Mouse (Mus musculus): ENCODE data around the gene Prrg3.
"Not testable (repeated sequence)": the region's sequence is repeated elsewhere in the genome, so short reads cannot be mapped to it uniquely, and the experiment has no call there.

Prrg3 gene

DNA sequence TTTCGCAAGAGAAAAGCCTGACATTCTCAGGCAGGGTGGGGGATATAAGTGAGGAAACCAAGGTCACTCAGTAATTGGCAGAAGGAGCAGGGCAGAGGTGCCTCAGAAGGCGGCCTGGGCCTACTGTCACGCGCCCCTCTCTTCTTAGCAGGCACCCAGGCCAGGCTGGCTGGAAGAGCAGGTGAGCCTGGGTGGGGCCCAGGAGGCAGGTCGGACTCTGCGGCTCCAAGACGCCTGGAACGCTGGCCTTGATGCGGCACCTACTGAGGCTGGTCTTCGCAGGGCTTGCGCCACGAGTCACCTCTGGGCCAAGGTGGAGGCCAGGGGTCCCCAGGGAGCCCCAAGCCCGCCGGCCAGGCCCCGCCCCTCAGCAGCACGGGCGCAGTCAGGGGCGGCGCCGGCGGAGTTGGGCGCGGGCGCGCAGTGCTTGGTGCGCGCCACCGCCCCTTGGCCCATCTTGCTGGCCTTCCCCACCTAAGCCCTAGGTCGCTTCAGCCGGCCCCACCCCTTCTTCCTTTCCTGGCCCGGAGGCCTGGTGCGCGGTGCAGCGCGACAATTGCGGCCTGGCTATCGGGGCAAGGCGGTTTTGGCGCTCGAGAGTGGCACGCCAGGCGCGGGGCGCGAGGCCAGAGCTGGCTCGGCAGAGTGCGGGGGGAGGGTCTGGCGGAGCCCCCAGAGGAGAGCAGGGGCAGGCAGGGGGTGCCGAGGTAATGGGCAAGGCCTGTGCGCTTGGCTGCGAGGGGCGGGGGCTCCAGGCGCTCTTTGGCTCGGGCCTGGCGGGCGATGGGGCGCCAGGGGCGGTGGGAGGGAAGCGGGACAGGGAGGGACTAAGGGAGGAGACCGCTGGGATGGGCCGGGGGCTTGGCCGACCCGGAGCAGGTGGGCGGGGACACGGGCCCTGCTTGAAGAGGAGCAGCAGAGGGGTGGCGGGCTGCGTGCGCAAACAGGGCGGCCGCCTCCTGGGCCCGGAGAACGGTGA lies at the start of gene Prrg3:
Gene Prrg3, plus strand, starts transcription at position 552 of the 979 bp plus-strand sequence.
- no peak for DNase-seq (ENCODE audit: low read depth, low spot score)

DNA sequence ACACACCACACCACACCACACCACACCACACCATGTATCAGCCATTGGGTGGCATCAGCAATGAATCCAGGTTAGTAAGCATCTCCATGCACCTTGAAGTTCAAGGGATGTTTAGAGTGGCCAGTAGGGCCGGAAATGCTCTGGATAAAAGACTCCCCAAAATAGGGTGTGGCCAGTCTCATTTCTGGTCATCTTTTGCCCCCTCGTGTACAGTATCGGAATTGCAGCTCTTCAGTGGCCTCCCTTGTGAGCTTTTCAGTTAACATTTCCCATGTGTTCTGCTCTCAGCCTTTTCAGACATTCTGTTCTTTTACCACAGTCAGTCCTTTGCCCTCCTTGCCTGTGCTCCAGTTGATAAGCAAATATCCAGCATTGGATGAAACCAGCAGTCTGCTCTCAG lies 15.8 kb upstream of the Prrg3 start:
- peak; percentile 43 for DNase-seq (ENCODE audit: low read depth, low spot score)

DNA sequence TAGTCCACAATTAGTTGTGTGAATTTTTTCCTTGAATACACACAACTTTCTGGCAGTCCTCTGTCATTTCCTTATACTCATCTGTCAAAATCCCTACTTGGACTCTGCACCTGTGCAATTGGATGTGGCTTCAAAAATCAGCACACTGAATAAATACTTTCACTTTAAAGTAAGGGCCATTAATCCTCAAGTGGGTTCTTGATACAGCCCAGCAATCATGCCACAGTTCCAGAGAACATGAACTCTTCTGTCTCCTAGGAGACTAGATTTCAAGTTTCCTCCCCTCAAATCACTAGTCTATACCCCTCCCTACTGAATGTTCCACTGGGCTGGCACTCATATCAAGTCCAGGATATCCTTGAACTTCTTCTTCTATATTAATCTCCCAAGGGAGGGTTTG lies 4.1 kb upstream of the Prrg3 start:
- DNase-seq (ENCODE audit: low read depth, low spot score): no peak

DNA sequence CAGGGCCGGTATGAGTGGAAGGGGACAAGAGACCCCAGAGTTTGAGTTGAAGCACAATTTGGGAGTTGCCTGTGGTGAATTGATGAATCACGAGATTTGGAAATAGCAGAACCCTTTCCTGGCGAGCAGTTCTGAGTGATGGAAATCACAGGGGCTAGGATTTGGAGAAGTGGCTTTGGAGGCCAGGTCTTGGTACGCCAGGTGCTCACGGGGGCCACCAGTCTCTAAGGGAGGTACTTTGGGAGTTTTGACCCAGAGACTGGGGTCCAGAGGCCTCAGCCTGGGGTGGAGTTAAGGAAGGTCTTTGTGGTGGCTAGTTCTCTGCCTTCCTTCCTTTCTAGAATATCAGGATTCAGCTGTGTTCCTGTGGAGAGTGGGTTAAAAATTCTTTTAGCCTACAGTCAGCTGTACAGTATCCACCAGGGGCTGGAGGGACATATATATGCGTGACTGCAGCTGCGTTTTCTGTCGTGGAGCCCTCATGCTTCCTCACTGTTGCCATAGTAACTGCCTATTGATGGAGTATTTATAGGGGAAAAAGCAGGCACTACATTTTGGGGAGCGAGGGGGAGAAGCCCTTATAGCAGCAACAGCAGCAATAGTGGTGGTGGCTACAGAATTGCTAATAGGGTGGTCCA lies 970 bp downstream of the Prrg3 start:
- no peak for DNase-seq (ENCODE audit: low read depth, low spot score)

DNA sequence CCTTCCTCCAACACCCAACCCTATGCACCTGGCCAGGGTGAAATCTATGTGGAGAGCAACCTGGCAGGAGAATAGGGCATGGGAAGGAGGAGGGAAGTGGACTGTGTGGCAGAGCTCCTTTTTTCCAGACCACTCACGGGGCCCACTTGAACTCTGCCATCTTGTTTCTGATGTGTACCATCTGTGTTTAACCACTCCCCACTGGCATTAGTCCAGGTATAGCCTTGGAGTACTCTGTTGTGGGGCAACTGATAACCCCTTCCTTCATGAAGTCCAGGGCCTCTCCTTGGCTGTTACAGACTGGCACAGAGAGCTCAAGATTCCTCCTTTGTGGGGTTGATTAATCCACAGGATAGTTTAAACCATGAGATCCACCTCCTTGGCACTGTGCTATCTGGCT lies 5.8 kb downstream of the Prrg3 start:
- DNase-seq (ENCODE audit: low read depth, low spot score): no peak

DNA sequence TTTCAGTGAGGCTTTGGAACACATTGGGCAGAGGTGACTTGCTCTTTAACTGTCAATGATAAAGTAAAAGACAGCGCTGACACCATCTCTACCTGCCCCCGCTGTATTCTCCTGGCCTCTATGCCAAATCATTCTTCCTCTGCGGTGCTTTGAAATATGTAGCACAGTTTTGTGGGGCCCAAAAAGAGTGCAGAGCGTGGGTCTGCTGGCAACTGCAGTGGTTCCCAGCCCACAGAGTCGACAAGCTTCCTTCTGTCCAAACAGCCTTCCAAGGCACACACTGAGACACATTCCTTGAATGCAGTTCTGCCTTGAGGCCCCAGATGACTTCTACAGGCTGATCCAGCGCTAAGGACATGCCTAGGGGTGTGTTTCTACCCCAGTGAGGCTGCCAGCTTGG lies 6.4 kb downstream of the Prrg3 start:
- DNase-seq (ENCODE audit: low read depth, low spot score): no peak

DNA sequence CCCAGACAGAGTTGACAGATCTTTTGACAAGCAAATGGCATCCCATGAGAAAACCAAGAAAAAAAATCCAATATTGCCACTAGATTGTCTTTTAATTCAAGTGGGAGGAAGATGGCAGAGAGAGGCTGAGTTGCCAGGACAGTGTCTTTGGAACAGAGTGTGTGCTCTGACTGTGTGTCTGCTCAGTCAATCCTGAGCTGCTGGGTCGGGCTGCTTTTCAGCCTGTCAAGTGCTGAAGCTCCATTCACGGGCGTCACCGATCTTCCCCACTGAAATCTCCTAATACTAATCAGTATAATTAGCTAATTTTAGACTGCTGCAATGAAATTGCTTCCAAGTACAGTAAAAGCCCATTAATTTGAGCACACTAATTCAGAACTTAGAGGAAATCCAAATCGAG lies 8.9 kb downstream of the Prrg3 start:
- no peak for DNase-seq (ENCODE audit: low read depth, low spot score)

DNA sequence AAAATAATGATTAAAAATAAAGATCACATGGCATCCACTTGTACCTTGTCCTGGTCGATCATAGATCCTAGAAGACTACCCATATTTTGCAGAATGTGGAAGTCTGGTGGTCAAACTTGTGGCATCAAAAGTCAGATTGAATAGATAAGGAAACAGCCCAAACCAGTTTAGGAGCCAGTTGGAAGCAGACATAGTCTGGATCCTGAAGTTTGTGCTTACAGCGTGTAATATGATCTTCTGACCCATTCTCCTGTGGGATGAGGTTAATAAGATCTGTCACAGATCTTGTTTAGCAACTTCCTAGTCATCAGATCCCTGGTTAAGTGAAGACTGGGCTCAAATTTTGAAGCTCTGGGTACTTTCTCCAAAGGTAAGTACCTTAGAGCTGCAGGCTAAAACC lies 10.3 kb downstream of the Prrg3 start, which contains the start of gene Fate1:
Gene Fate1, plus strand, starts transcription at position 301 of the 400 bp plus-strand sequence.
- DNase-seq (ENCODE audit: low read depth, low spot score): no peak

DNA sequence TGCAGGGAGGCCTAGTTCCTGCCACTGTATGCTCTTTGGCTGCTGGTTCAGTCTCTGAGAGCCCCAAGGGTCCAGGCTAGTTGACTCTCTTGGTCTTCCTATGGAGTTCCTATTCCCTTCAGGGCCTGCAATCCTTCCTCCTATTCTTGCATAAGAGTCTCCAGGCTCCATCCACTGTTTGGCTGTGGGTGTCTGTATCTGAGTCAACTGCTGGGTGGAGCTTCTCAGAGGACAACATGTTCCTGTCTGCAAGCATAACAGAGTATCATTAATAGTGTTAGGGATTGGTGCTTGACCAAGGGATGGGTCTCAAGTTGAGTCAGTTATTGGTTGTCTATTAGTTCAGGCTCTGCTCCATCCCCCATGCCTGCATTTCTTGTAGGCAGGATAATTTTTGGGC lies 15.3 kb downstream of the Prrg3 start:
- DNase-seq (ENCODE audit: low read depth, low spot score): not testable (repeated sequence)

DNA sequence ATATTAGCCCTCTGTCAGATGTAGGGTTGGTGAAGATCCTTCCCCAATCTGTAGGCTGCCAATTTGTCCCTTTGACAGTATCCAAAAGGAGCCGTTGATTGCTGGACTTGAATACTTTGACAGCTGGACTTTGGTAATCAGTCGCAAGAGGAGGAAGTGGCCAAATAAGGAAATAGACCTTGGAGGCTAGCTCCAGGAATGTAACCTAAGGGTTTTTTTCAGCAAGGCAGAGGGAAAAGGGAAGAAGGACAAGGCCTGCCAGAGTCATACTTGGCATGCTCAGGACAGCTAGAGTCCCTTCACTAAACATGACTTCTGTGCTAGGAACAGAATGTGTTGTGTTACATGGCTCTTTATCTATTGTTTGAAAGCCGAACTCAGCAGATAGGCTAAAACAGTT lies 18.0 kb downstream of the Prrg3 start:
- DNase-seq (ENCODE audit: low read depth, low spot score): no peak

DNA sequence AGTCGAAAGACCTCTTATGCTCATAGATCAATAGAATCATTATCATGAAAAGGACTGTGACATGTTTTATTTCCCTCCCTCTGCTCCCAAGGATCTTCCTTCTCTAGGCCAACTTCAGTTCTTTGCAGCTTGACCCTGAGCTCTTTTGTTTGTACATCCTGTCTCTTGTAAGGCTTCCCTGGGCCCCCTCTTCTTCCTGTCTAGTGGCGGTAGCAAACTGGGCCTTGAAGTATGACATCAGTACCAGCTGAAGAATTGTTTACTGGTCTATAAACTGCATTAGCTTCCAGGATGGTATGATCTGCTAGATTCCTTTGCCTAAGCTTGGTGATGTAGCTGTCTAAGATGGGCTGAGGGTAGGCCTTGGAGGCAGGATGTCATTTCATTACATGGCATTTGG lies 18.9 kb downstream of the Prrg3 start:
- DNase-seq (ENCODE audit: low read depth, low spot score): no peak

DNA sequence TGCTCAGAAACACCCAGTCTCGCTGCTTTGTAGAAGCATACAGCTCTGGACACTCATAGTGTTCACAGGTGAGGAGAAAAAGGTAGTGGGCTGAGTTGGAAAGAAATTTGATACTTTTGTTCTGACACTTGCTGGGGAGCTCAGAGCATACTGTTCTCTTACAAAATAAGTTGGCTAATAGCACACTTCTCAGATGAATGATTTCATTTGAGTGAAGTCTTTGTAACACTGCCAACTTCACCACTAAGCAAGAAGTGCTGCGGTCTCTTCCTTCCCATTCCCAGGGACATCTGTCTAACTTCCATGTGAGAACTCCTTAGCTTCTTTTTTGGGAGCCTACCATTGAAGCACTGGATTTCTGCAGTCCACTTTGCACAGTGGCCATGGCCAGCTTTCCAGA lies 20.8 kb downstream of the Prrg3 start:
- peak; percentile 1 for DNase-seq (ENCODE audit: low read depth, low spot score)

DNA sequence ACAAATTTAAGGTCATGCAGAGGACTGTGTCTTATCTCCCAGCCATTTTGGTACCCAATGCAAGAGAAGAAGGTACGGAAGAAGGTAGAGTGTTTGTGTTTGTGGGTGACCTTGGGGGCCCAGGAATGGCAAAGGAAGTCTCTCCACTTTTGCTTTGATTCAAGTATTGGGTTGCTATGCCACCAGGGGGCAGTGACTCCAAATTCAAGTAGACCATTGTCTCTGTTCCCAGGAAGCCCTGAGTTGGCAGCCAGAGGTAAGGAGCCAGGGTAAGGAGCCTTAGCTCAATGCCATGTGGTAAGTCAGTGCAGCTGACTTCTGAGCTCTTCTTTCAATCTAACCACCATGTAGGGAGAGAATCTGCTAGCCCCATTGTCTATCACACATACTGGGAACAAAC lies 21.4 kb downstream of the Prrg3 start:
- DNase-seq (ENCODE audit: low read depth, low spot score): peak; percentile 27

DNA sequence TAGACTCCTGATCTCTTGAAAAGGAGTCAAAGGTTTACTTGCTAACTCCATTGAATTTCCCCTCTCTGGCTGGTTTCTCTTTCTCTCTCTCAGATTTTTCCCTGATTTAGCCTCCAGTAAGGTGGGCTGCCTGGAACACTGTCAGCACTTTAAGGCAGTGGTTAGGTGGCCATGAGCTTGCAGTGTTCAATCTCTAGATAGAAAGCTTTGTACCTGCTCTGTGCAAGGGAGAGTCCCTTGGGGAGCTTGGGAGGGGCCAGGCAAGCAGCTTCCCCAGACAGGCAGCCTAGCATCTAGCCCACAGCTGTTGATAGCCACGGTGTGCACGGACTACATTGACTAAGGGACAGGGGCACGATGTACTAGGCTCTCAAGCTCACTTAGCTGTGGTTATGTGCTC lies 29.1 kb downstream of the Prrg3 start, which contains the start of gene Cnga2:
Gene Cnga2, plus strand, starts transcription at position 301 of the 400 bp plus-strand sequence.
- no peak for DNase-seq (ENCODE audit: low read depth, low spot score)

DNA sequence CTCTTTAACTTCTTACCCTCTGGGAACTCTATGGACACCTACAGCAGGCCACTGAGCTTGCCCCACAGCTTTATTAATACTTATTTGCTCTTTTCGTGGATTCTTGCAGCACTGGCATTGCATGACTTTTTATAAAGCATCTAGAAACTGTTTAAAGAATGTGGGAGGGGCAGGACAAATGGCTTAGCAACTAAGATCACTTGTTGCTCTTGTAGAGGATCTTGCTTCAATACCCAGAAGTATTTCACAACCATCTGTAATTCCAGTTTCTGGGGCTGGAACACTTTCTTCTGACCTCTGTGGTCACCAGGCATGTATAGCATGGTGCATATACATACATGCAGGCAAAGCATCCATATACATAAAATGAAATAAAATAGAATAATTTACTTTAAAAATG lies 33.5 kb downstream of the Prrg3 start:
- DNase-seq (ENCODE audit: low read depth, low spot score): no peak

DNA sequence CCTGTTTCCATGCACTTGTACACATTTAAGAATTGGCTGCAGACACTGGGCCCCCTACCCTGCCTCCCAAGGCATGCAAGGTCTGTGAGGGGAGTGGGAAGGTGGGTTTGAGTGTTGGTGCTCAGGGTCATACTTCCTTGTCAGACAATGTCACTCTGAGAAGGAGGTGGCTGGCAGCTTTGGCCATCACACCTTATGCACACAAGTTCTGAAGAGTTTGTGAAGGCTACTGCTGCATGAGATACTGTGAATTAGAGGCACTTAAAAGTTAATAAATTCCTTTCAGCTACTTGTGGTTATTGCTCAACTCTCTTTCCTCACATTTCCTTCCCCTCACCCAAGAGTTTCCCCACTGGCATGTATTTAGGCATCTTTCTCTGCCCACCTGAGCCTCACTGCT lies 47.5 kb downstream of the Prrg3 start:
- no peak for DNase-seq (ENCODE audit: low read depth, low spot score)

DNA sequence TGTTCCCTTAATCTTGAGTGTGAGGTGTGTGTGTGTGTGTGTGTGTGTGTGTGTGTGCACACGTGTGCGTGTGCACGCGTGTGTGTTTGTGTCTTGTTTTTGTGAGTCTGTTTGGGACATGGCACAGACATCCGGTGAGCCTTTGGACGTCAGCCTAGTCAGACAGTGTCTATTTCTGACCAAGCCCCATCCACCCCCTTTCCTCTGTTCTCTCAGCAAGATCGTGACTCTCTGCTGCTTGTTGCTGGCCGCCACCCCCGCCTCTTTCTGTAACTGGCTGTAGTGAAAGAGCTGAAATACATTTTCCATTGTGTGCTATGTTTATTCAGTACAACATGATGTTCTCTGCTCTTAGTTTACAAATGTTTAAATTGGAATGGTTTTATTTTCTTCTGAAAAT lies 49.8 kb downstream of the Prrg3 start:
- no peak for DNase-seq (ENCODE audit: low read depth, low spot score)

DNA sequence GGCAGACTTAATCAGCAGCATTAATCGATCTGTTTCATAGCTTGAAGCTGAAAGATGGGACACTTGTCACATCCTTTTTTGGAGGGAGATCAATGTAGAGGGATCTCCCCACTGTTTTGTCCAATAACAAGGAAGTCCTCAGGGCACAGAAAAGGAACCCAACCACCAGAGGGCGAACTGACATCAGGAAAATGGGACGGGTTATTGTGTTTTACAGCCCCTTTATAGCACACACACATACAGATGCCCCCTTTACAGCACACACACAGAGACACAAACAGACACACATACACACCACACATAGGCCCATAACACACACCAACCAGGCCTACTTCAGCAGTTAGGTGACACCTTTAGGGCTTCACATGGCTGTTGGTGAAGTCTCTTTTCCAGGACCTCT lies 50.4 kb downstream of the Prrg3 start:
- DNase-seq (ENCODE audit: low read depth, low spot score): peak; percentile 17

DNA sequence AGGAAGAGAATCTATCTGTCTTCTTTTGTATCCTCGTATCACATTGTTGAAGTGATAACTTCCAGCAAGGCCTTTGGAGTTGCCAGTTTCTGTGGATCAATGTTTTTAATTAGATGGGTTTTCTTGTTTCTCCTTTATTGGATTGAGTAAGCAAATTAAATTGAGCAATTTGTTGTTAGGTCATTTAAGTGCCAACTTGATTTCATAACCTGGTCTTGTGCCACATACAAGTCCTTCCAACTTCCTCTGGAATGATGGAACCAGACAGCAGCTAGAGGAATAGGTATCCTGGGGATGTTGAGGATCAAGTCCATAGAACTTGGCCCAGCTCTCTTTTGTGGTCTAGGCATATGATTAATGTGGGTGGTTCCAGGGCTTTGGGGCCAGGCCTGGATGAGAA lies 59.8 kb downstream of the Prrg3 start:
- DNase-seq (ENCODE audit: low read depth, low spot score): no peak
